Mouse (Mus musculus): ENCODE measurements at regions not wholly inside any gene's neighbourhood (a gene's known extent, or its start where the extent isn't known, plus 50 kb on each side); places are given as distances from the start of the nearest gene placed in this dataset.
"Not testable (repeated sequence)": the region's sequence is repeated elsewhere in the genome, so short reads cannot be mapped to it uniquely, and the experiment has no call there.

- in situ Hi-C loops (cut with MboI; ENCODE audit: low sequenced_read_pairs in 2 of 2, unreplicated experiment in 2 of 2) = no loop called here
- Histone ChIP-seq H3K4me1 (ENCODE audit: control insufficient read depth in 2 of 2, insufficient read depth in 2 of 2, low read length in 2 of 2, poor library complexity in 1 of 2) (no peaks in the 10 kb centered on the region), H3K9ac (ENCODE audit: insufficient read depth, low read depth, low read length, poor library complexity, severe bottlenecking) (no peak overlapping the region), H3K9me3 (ENCODE audit: control insufficient read depth, insufficient read depth, low read depth, low read length) (no peaks in the 10 kb centered on the region), H3K36me3 (ENCODE audit: control insufficient read depth, insufficient read depth, low read length, poor library complexity, severe bottlenecking) (no peaks in the 10 kb centered on the region), H3K4me3 (ENCODE audit: insufficient read depth in 1 of 2, low read depth in 1 of 2, low read length in 2 of 2, poor library complexity in 1 of 2, severe bottlenecking in 1 of 2) (no peak overlapping the region), H3K27ac (ENCODE audit: insufficient read depth, low read depth, low read length, poor library complexity, severe bottlenecking) (no peak overlapping the region)
- no peak for DNase-seq (ENCODE audit: low read depth, low spot score)
- TF ChIP-seq MAFK (IDR thresholded peaks at IDR 0.05; ENCODE audit: insufficient read depth, low read depth, low read length) (no peak), HCFC1 (IDR thresholded peaks at IDR 0.05; ENCODE audit: borderline replicate concordance, insufficient read depth, low read length) (no peak), ZNF384 (IDR thresholded peaks at IDR 0.05; ENCODE audit: low read depth, low read length) (no peak), ZC3H11A (IDR thresholded peaks at IDR 0.05; ENCODE audit: borderline replicate concordance, low read depth, low read length) (no peak), CHD2 (IDR thresholded peaks at IDR 0.05; ENCODE audit: low read depth, low read length) (no peak)
These were observed 90.1 kb upstream of the Vrk2 start for GRCm38 (mm10) chr11:26683850-26684249.

- no peaks in the 10 kb centered on the region for H3K9me3 ChIP-seq (ENCODE audit: control insufficient read depth, insufficient read depth, low read depth, low read length)
- in situ Hi-C loops (cut with MboI; ENCODE audit: low sequenced_read_pairs in 2 of 2, unreplicated experiment in 2 of 2) = no loop called here
- no peak for TF ChIP-seq ZC3H11A (IDR thresholded peaks at IDR 0.05; ENCODE audit: borderline replicate concordance, low read depth, low read length)
- no peak for TF ChIP-seq ZNF384 (IDR thresholded peaks at IDR 0.05; ENCODE audit: low read depth, low read length)
These were observed 73.5 kb upstream of the Vrk2 start for GRCm38 (mm10) chr11:26667251-26667650.

GRCm38 (mm10) chr11:26660878-26661277, 67.1 kb upstream of the Vrk2 start:
- Histone ChIP-seq H3K4me1 (ENCODE audit: control insufficient read depth in 2 of 2, insufficient read depth in 2 of 2, low read length in 2 of 2, poor library complexity in 1 of 2) (no peaks in the 10 kb centered on the region), H3K9ac (ENCODE audit: insufficient read depth, low read depth, low read length, poor library complexity, severe bottlenecking) (no peak overlapping the region), H3K36me3 (ENCODE audit: control insufficient read depth, insufficient read depth, low read length, poor library complexity, severe bottlenecking) (no peaks in the 10 kb centered on the region), H3K4me3 (ENCODE audit: insufficient read depth in 1 of 2, low read depth in 1 of 2, low read length in 2 of 2, poor library complexity in 1 of 2, severe bottlenecking in 1 of 2) (no peak overlapping the region), H3K27ac (ENCODE audit: insufficient read depth, low read depth, low read length, poor library complexity, severe bottlenecking) (no peak overlapping the region), H3K9me3 (ENCODE audit: control insufficient read depth, insufficient read depth, low read depth, low read length) (no peaks in the 10 kb centered on the region)
- TF ChIP-seq ZNF384 (IDR thresholded peaks at IDR 0.05; ENCODE audit: low read depth, low read length) = no peak
- TF ChIP-seq CHD2 (IDR thresholded peaks at IDR 0.05; ENCODE audit: low read depth, low read length) = no peak
- no peak for TF ChIP-seq HCFC1 (IDR thresholded peaks at IDR 0.05; ENCODE audit: borderline replicate concordance, insufficient read depth, low read length)
- TF ChIP-seq ZC3H11A (IDR thresholded peaks at IDR 0.05; ENCODE audit: borderline replicate concordance, low read depth, low read length) = no peak
- no peak for TF ChIP-seq MAFK (IDR thresholded peaks at IDR 0.05; ENCODE audit: insufficient read depth, low read depth, low read length)
- in situ Hi-C loops (cut with MboI; ENCODE audit: low sequenced_read_pairs in 2 of 2, unreplicated experiment in 2 of 2) = no loop called here
- no peak for DNase-seq (ENCODE audit: low read depth, low spot score)

More at GRCm38 (mm10) chr11:26667251-26667650, 73.5 kb upstream of the Vrk2 start:
- no peak overlapping the region for H3K27ac ChIP-seq (ENCODE audit: insufficient read depth, low read depth, low read length, poor library complexity, severe bottlenecking)
- H3K4me1 ChIP-seq (ENCODE audit: control insufficient read depth in 2 of 2, insufficient read depth in 2 of 2, low read length in 2 of 2, poor library complexity in 1 of 2) = no peaks in the 10 kb centered on the region
- H3K4me3 ChIP-seq (ENCODE audit: insufficient read depth in 1 of 2, low read depth in 1 of 2, low read length in 2 of 2, poor library complexity in 1 of 2, severe bottlenecking in 1 of 2) = no peak overlapping the region
- no peak overlapping the region for H3K9ac ChIP-seq (ENCODE audit: insufficient read depth, low read depth, low read length, poor library complexity, severe bottlenecking)
- DNase-seq (ENCODE audit: low read depth, low spot score) = no peak
- no peaks in the 10 kb centered on the region for H3K36me3 ChIP-seq (ENCODE audit: control insufficient read depth, insufficient read depth, low read length, poor library complexity, severe bottlenecking)

- in situ Hi-C loops (cut with MboI; ENCODE audit: low sequenced_read_pairs in 2 of 2, unreplicated experiment in 2 of 2); DNase-seq (ENCODE audit: low read depth, low spot score); H3K27ac ChIP-seq (ENCODE audit: insufficient read depth, low read depth, low read length, poor library complexity, severe bottlenecking); H3K4me3 ChIP-seq (ENCODE audit: insufficient read depth in 1 of 2, low read depth in 1 of 2, low read length in 2 of 2, poor library complexity in 1 of 2, severe bottlenecking in 1 of 2); H3K36me3 ChIP-seq (ENCODE audit: control insufficient read depth, insufficient read depth, low read length, poor library complexity, severe bottlenecking); H3K9me3 ChIP-seq (ENCODE audit: control insufficient read depth, insufficient read depth, low read depth, low read length); H3K4me1 ChIP-seq (ENCODE audit: control insufficient read depth in 2 of 2, insufficient read depth in 2 of 2, low read length in 2 of 2, poor library complexity in 1 of 2); H3K9ac ChIP-seq (ENCODE audit: insufficient read depth, low read depth, low read length, poor library complexity, severe bottlenecking): not testable (repeated sequence)
These were observed 55.4 kb upstream of the Vrk2 start for GRCm38 (mm10) chr11:26649165-26649564.
